Mouse (Mus musculus) forebrain, embryonic 13.5 days (tissue): ENCODE measurements around the gene Sars2. TPM values are rescaled to one million over a fixed set of nuclear protein-coding genes. Genes with fewer than 3 reads are reported as not detected.

Experiments used
- ATAC-seq: fragments of 200-750 bp; cut with Nextera tagmentation; 2 replicates; pipeline ENCODE4 v1.8.0; 2017
- H3K27ac ChIP-seq: fragments of 300-500 bp; sonication (generic); 2 replicates; pipeline ENCODE4 v1.5.1; 2015; ENCODE audit warnings: inconsistent platforms, mild to moderate bottlenecking, moderate library complexity
- H3K27me3 ChIP-seq: fragments of 300-500 bp; sonication (generic); 2 replicates; pipeline ENCODE4 v1.6.1; 2015; ENCODE audit warnings: mild to moderate bottlenecking, inconsistent platforms
- H3K36me3 ChIP-seq: fragments of 300-500 bp; sonication (generic); 2 replicates; pipeline ENCODE4 v1.6.1; 2015; ENCODE audit warnings: mild to moderate bottlenecking, inconsistent platforms; ENCODE audit not compliant: poor library complexity, severe bottlenecking
- H3K4me1 ChIP-seq: fragments of 300-500 bp; sonication (generic); 2 replicates; pipeline ENCODE4 v1.6.1; 2015; ENCODE audit warnings: inconsistent platforms
- H3K4me2 ChIP-seq: fragments of 300-500 bp; sonication (generic); 2 replicates; pipeline ENCODE4 v1.6.1; 2015; ENCODE audit warnings: inconsistent platforms, mild to moderate bottlenecking, moderate library complexity
- H3K4me3 ChIP-seq: fragments of 300-500 bp; sonication (generic); 2 replicates; pipeline ENCODE4 v1.5.1; 2015; ENCODE audit warnings: mild to moderate bottlenecking, inconsistent platforms
- H3K9ac ChIP-seq: fragments of 300-500 bp; sonication (generic); 2 replicates; pipeline ENCODE4 v1.6.1; 2015; ENCODE audit warnings: mild to moderate bottlenecking, inconsistent platforms
- H3K9me3 ChIP-seq: fragments of 300-500 bp; sonication (generic); replicated peaks from 2 replicates; pipeline ENCODE4 v1.6.1; 2016; ENCODE audit warnings: inconsistent platforms
- WGBS: fragments of 180-500 bp; shearing (Covaris S2); methylation state at CpG from one replicate; pipeline ENCODE4 v1.1.7; 2015; 5-methylcytosine and 5-hydroxymethylcytosine counted together
- polyA plus RNA-seq: library from polyadenylated mRNA; unstranded; fragments of >200 nt; fragmentation: Nextera tagmentation; extraction: Ambion mirVana; gene quantifications from 2 replicates; pipeline ENCODE4 v1.2.1, GENCODE M21; 2015

Sars2 gene
- polyA plus RNA-seq, 1 experiment from 2014 or later, result 23.0 TPM

GRCm38 (mm10) chr7:28799994-28800393 lies 58.2 kb downstream of the Sars2 start:
- H3K4me1 ChIP-seq, result peaks cover 29% of the 10 kb centered on the region
- no peak overlapping the region for H3K4me2 ChIP-seq
- no peaks in the 10 kb centered on the region for H3K36me3 ChIP-seq
- WGBS, result 96% methylated on average over 9 of the region's 9 CpGs
- no peaks in the 10 kb centered on the region; the same call in 1 of the 2 replicates for H3K27me3 ChIP-seq
- H3K27ac ChIP-seq, result no peak overlapping the region
- H3K9me3 ChIP-seq, result no peaks in the 10 kb centered on the region
- H3K9ac ChIP-seq, result no peak overlapping the region
- H3K4me3 ChIP-seq, result no peak overlapping the region
- ATAC-seq, result no peak

- no peaks in the 10 kb centered on the region for H3K9me3 ChIP-seq
- peak overlapping the region; percentile 59; the same call in 1 of the 2 replicates for H3K27ac ChIP-seq
- H3K27me3 ChIP-seq, result no peaks in the 10 kb centered on the region
- H3K4me3 ChIP-seq, result no peak overlapping the region
- H3K4me1 ChIP-seq, result peaks cover 28% of the 10 kb centered on the region
- H3K36me3 ChIP-seq, result no peaks in the 10 kb centered on the region
- H3K9ac ChIP-seq, result no peak overlapping the region
- H3K4me2 ChIP-seq, result no peak overlapping the region
- ATAC-seq, result no peak
- 75% methylated on average over 3 of the region's 3 CpGs for WGBS
Observed at GRCm38 (mm10) chr7:28801451-28801850, 59.7 kb downstream of the Sars2 start.

- peak overlapping the region; percentile 33 for H3K4me2 ChIP-seq
- H3K4me3 ChIP-seq, result no peak overlapping the region
- H3K27ac ChIP-seq, result peak overlapping the region; percentile 59
- peaks cover 23% of the 10 kb centered on the region for H3K4me1 ChIP-seq
- ATAC-seq, result no peak
- no peaks in the 10 kb centered on the region for H3K27me3 ChIP-seq
- no peaks in the 10 kb centered on the region for H3K9me3 ChIP-seq
- WGBS, result 17% methylated on average over 10 of the region's 10 CpGs
- peak overlapping the region; percentile 26; the same call in 1 of the 2 replicates for H3K9ac ChIP-seq
- H3K36me3 ChIP-seq, result no peaks in the 10 kb centered on the region
Observed at GRCm38 (mm10) chr7:28801901-28802670, 60.3 kb downstream of the Sars2 start.

GRCm38 (mm10) chr7:28802846-28803588 lies 61.2 kb downstream of the Sars2 start:
- Histone ChIP-seq H3K27ac (peak overlapping the region; percentile 59), H3K4me2 (peak overlapping the region; percentile 33), H3K9ac (peak overlapping the region; percentile 46; the same call in 1 of the 2 replicates), H3K4me3 (no peak overlapping the region), H3K9me3 (no peaks in the 10 kb centered on the region), H3K27me3 (no peaks in the 10 kb centered on the region), H3K36me3 (no peaks in the 10 kb centered on the region), H3K4me1 (peaks cover 28% of the 10 kb centered on the region)
- WGBS, result 6% methylated on average over 10 of the region's 10 CpGs
- no peak for ATAC-seq

Other genes starting within 250 kb of the Sars2 start
- gene Ifnl2, start 231.5 kb upstream of the Sars2 start, polyA plus RNA-seq, result not detected in 2 replicates
- not detected in 2 replicates for gene Ifnl3, start 219.2 kb upstream of the Sars2 start, polyA plus RNA-seq
- not detected in 2 replicates for gene Sycn, start 201.1 kb upstream of the Sars2 start, polyA plus RNA-seq
- not detected in 2 replicates for gene Nccrp1, start 194.7 kb upstream of the Sars2 start, polyA plus RNA-seq
- gene Samd4b, start 143.8 kb upstream of the Sars2 start, polyA plus RNA-seq, result 20.0 and 20.5 TPM in 2 replicates
- 36.1 and 36.8 TPM in 2 replicates for gene Pak4, start 143.8 kb upstream of the Sars2 start, polyA plus RNA-seq
- gene Acp7, start 110.7 kb upstream of the Sars2 start, polyA plus RNA-seq, result not detected in 2 replicates
- gene Fbxo27, start 49.1 kb upstream of the Sars2 start, polyA plus RNA-seq, result 3.6 and 3.8 TPM in 2 replicates
- 4.4 and 5.3 TPM in 2 replicates for gene Fbxo17, start 25.2 kb upstream of the Sars2 start, polyA plus RNA-seq
- gene Mrps12, start 172 bp upstream of the Sars2 start, polyA plus RNA-seq, result 107 and 122 TPM in 2 replicates
- not detected in 2 replicates for gene Ccer2, start 14.2 kb downstream of the Sars2 start, polyA plus RNA-seq
- 86.3 and 86.9 TPM in 2 replicates for gene Sirt2, start 24.7 kb downstream of the Sars2 start, polyA plus RNA-seq
- 51.0 and 52.9 TPM in 2 replicates for gene Nfkbib, start 25.5 kb downstream of the Sars2 start, polyA plus RNA-seq
- gene Rinl, start 47.0 kb downstream of the Sars2 start, polyA plus RNA-seq, result 1.7 and 2.0 TPM in 2 replicates
- gene Hnrnpl, start 66.5 kb downstream of the Sars2 start, polyA plus RNA-seq, result 264 and 282 TPM in 2 replicates
- 69.1 and 75.6 TPM in 2 replicates for gene Ech1, start 83.2 kb downstream of the Sars2 start, polyA plus RNA-seq
- gene Lgals4, start 91.9 kb downstream of the Sars2 start, polyA plus RNA-seq, result 2.5 and 3.3 TPM in 2 replicates
- gene Lgals7, start 121.9 kb downstream of the Sars2 start, polyA plus RNA-seq, result 2.0 and 2.4 TPM in 2 replicates
- 0.21 and 0.30 TPM in 2 replicates for gene Capn12, start 139.4 kb downstream of the Sars2 start, polyA plus RNA-seq
- 114 and 136 TPM in 2 replicates for gene Actn4, start 220.3 kb downstream of the Sars2 start, polyA plus RNA-seq
- 351 and 356 TPM in 2 replicates for gene Eif3k, start 239.9 kb downstream of the Sars2 start, polyA plus RNA-seq
- 4.3 and 4.4 TPM in 2 replicates for gene Map4k1, start 240.1 kb downstream of the Sars2 start, polyA plus RNA-seq